Mouse (Mus musculus) retina, embryonic 14.5 days (tissue): ENCODE measurements at regions not wholly inside any gene's neighbourhood (a gene's known extent, or its start where the extent isn't known, plus 50 kb on each side); places are given as distances from the start of the nearest gene placed in this dataset.
"Not testable (repeated sequence)": the region's sequence is repeated elsewhere in the genome, so short reads cannot be mapped to it uniquely, and the experiment has no call there.

Source experiments
- DNase-seq: peaks from one replicate; pipeline ENCODE4 v3.0.0-alpha.2; 2015; ENCODE audit warnings: low spot score

DNA sequence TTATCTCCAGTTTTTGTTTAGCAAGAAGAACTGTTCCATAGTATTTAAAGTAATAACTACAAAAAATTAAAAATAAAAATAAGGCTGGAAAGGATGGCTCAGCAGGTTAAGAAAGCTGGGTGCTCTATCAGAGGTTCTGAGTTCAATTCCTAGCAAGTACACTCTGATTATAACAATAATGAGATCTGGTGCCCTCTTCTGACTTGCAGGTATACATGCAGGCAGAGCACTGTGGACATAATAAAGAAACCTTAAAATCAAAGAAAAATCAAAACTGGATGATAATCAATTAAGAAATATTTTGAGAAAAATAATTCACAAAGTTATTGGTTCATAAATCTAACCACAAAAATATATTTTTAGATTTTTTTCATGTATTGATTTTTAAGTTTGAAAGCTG lies 346.7 kb upstream of the Cdh8 start:
- DNase-seq: no peak

DNA sequence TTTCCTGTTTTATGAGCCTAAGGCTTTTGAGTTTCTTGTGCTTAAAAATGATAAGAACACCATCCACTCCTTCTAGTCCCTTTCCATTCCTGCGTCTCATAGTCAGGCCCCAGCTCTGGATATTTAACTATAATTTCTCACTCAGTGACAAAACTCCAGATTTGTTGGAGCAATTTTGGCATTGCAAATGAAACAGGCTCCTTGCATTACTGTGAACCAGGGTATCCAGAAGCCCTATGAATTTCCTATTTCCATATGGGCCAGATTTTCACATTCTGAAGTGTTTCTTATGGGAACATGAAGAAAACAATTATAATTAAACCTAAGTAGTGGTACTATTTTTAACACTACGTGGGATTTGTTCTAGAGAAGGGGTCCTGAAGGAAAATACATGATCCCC lies 319.9 kb upstream of the Cdh8 start:
- DNase-seq: no peak

DNA sequence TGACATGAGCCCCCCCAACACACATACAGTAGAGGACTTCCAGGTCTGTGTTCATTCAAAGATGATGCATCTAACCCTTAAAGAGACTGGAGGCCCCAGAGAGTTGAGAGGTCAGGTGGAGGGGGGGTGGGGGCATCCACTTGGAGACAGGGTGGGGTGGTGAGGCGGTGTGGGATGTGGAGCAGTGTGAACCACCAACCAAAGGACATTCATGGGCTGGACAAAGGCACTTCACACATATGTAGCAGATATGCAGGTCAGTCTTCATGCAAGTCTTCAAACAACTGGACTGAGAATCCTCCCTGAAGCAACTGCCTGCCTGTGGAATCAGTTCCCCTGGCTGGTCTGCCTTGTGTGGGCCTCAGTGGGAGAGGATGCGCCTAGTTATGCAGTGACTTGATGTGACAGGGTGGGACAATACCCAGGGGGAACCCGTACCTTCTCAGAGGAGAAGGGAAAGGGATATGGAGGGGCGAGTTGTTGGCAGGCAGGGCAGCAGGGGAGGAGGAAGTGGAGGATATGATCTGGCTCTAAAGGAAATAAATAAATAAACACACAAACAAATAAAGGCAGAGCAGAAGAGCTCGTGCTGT lies 308.5 kb upstream of the Cdh8 start:
- DNase-seq: no peak

DNA sequence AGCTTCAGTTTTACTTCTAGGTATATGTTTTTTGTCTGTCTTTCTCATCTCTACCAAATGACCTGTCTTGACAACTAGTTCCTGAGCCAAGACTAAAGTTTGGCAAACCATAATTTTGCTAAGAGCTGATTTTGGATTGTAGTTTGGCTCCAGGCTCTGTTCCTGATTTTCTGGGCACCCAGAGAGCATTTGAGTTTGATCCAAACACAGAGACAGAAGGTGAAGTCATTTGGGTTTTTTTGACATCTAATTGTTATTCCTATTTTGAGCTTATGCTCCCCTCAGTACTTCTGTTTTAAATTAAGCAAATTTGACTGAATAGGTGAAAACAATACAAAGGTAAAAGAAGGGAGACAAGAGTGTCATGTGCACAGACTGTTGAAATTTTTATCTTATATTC lies 302.7 kb upstream of the Cdh8 start:
- no peak for DNase-seq

DNA sequence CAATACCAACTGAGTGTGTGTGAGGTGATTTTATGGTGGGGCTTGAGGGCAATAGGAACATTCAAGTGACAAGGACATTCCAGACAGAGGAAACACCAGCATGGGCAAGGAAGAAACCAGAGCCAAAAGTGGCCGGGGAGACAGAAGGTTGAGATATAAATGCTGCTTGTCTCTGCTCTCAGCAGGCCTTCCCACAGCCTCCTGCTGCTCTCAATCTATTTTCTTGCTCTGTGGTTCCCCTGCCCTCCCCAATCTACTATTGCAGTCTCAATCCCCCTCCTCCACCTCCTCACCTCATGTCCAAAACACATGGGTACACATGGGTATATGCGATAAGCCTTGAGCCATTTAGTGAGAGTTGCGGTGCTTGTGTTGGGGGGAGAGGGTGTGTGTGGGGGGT lies 265.4 kb upstream of the Cdh8 start:
- no peak for DNase-seq

DNA sequence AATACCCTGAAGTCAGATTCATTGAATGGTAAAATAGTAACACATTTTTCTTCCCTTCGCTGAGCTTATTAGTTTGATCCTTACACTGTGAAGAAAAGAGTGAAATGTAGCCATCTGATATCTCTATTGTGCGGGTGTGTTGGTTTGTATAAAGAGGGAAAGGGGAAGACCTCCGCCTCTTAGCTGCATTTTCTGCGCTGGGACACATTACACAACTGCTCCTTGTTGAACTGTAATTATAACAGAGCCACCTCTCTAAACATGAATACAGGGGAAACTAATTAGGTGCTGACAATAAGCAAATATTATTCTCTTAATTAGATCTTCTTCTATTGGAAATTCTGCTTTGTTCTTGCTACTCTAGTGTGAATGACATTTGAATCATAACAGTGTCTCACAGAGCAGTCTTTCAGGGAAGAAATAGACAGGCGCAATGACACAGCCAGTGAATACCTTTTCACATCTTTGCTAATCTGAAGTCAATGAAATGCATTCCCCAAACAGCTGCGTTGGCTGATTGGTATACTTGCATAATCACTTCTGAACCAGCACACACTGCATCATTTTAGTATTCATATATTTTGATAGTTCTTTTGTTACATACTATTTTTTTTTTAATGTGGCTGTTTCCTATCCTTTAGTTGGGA lies 263.1 kb upstream of the Cdh8 start:
- DNase-seq: not testable (repeated sequence)

DNA sequence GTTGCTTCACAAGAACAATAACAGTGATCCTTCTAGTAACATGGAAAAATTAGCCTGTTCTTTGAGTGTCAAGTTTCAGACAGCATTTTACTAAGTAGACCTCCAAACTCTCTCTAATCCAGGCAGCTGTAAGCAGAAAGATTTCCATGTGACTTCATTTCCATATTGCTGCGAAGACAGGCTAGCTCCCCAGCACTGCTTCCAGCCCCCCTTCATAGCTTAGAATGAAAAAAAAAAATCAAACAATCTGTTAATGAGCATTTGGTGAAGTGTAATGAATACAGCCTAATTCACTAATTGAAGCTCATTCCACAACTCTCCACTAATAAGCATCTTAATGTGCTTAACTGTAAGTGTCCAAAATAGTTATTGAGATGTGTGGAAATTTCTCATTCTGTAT lies 251.4 kb upstream of the Cdh8 start:
- not testable (repeated sequence) for DNase-seq

DNA sequence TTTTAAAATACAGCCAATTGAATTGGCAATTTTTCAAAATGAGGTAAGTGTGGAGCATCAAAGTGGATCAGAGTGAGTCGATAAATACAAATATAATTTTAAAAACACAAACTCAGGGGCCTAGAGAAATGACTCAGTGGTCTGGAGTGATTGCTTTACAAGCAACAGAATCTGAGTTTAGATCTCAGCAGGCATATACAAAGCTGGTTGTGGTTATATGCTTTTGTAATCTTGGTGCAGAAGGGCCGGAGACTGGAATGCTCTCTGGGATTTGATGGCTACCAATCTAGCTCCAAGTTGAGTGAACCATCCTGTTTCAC lies 235.0 kb upstream of the Cdh8 start:
- no peak for DNase-seq

DNA sequence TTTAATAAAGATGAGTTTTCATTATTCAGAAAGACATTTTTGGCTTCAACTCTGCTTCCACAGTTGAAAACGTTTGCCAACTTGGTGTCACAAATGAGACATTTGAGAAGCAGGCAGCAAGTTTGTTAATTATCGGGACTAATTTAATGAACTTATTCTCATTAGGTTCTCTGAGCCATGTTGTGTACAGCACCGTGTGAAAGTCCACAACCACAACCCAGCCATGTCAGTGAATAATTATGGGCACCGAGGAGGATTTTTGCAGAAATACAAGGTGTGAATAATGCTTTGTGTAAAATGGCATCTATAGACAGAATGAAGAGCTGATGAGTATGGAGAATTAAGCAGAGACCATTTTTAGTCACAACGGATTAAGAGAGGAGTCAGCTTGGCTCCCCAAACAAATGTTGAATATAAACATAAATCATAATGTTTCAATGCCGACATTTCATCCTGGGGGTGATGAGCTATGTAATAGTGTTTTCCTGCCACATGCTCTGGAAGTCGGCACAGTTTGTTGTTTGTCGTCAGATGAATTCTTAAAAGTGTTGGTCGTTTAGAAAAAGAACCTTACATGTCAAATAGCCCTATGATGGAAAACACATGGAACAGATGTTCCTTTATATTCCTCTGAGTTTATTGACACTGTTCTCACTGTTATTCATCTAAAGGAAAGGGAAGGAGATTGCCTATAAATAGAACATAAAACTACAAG lies 234.5 kb upstream of the Cdh8 start:
- DNase-seq: no peak

DNA sequence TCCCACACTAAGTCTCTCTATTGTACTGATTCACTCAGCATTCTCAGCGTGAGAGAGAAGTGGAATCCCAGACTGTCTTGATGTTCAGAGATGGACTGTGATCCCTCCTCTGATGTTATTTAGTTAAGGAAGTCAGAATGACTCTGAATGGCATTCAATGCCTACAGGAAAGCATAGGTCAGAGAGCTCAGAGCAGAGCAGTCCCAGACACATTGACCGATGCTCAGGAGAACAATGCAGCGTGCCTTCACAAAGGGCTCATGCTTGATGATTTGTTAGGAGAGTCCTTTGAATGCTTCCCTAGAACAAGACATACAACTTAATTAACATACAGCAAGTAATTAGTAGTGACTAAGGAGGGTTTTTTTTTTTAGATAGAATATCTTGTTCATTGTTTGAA lies 224.3 kb upstream of the Cdh8 start:
- DNase-seq: peak; percentile 56

DNA sequence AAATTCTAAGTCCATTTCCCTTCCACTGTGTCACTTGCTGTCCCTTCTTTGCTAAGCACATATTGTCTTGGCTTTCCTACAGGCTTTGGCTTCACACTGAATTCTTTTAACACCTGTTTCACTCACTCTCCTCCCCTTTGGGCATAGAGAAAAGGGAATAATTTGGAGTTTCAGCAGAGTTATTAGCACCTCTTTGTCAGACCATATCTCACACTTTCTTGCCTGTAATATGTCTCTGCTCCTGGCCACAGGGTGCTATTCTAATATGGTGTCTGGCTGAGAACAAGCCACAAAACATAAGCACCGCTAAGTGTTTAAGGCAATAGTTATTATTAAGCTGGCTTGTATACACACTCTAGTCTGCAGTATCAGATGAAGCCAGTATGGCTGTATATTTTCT lies 214.7 kb upstream of the Cdh8 start:
- not testable (repeated sequence) for DNase-seq

DNA sequence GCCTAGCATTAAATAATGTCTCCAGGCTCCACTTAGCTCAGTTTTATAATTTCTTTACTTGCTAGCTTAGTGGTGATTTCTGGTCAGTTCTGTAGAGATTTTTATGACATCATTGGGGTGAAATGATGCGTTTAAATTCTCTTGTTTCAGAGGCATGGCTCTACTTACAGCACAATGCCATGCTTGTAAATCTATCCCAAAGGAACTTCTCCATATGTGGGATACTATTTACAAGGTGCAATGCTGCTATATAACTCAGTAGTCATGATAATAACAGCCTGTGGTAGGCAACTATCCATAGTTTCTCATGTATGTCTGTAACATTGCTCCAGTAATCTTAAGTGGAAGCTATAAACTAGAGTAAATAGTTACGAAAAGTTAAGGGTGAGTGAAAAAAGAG lies 205.4 kb upstream of the Cdh8 start:
- DNase-seq: no peak

DNA sequence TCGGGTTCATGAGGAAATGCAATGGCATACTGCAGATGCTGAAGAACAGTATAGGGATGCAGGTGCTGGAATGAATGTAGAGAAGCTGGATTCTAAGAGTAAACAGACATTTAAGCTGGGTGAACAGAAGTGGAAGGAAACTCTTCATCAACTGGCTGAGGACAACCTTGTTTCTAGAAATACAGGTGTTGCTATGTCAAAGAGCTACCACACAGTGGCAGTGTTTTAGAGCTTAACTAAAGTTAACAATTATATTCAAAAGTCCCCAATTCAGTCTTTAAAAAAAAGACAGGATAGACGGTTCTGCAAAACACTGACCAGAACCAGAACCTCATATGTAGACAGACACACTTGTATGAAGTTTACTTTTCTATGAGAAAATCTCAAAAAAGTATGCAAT lies 188.1 kb upstream of the Cdh8 start:
- DNase-seq: peak; percentile 28

DNA sequence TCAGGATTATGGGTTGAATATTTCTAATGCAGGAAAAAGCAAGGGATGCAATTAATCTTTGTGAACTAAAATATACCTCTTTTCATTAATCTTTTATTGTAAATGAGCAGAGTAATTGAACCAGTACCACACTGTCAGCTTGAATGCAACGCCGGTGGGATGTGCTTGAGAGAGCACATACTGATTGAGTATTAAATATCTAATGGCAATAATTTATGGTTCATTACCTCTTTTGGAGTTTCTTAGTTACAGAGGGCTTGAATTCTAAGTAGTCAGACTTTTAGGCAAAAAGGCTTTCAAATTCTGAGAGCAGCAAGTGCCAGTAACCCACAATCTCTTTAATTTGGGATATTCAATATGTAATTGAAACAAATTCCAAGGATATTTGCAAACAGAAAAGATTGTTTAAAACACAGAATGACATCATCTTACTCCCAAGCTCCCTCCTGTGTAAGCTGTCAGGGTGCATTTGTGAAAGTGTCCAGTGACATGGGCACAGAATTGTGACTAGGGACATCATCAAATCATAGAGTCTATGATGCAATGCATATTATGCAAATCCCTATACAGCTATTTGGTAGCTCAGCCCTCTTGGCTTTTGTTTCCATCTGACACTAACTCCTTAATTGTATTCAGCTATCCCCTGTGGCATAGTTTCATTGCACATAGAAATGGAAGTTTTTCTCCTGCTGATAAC lies 175.2 kb upstream of the Cdh8 start:
- peak; percentile 65 for DNase-seq

DNA sequence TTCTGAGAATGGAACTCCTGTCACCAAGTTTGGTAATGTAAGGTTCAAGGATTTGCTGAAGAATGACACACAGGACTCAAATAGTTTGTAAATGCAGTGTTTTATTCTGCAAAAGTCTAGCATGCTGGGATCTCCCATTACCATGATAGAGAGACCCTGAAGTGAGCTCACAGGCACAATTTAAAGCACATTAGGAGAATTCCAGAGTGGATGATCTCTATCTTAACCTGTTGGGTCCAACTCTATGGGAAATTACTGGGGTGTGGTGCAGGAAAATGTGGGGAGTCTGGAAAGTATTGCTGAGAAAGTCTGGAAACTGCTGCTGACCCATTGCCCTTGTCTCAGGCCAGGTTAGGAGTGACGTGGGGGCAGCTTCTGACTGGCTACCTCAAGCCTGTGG lies 127.8 kb upstream of the Cdh8 start:
- no peak for DNase-seq

DNA sequence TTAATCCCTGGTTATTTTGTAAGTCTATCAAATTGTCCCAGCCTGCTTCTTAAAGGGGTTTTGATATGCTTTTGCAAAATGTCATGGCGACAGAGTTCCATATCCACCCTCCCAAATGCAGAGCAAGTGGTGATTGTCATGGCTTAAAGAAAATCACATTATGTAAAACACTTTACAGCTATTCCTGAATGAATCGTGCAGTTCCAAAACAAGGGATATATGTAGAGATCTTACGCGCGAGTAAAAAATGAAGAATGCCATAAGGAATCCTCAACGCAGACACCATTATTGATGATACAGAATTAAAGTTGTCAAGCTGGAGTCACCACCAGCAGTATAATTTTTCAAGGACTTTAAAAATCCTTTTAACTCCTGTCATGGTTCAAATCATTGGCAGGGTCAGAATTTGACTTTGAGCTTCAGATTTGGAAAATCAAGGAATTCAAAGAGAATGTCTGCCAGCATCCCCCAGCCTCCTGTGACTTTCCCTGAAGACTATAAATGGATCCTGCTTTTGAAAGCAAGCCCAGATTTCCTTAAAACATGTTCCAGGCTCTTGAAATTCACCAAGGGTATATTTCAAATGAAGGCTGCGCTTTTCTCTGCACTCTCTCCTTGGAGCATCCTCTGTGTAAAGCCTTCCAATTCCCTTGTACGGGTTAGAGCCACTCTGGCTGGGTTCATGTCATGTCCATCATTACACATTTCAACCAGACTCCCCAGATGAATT lies 116.6 kb upstream of the Cdh8 start:
- no peak for DNase-seq

DNA sequence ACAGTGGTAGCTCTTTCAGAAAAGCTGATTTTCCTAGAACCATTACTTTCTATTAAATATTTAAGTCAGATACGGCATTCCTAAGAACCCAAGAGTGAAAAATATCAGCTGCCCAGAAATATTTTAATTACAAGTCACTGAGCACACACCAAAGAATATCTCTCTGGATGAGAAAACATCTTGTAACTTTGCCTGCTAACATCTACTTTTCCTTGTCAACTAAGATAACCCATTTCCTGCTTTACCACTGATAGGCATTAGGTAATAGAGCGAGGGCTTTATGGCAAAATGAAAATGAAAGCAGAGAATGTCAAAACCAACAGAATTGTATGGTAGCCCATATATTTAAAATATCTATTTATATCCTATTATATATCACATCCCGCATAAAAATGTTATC lies 85.8 kb upstream of the Cdh8 start:
- DNase-seq: no peak
